ENCODE assay signal across 8 mouse cellular contexts in the genomic region with DNA sequence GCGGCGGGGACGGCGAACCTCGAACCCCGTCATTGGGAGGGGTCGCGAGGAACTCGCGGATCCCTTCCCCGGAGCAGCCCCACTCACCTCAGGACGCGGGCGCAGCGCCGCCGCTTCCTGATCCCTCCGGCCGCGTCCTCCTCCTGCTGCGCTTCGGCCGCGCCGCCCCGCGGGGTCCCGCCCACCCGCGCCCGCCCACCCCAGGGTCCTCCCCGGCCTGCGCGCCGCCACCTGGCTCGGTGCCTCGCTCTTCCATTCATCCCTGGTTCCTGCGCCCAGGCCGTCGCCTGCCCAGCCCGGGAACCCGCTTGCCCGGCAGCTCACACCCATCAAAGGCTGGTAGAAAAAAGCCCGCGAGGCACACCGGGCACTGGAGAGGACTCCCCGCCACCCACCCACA. TPM values are rescaled to one million over a fixed set of nuclear protein-coding genes. Genes with fewer than 3 reads are reported as not detected.
DNase-seq lines count a peak whose midpoint lies in the region; ATAC-seq and TF ChIP-seq lines count a peak whose summit lies in the region.

A gene (minus strand): TSS at position 167 of the 400 bp plus-strand sequence.

- H3K4me2 ChIP-seq in lung, embryonic 15.5 days = peak within 1 kb of the TSS; percentile 95
- peak within 1 kb of the TSS; percentile 75 for H3K4me2 ChIP-seq in embryonic facial prominence, embryonic 15.5 days (replicated peaks)
- peak within 1 kb of the TSS; percentile 78 for H3K4me2 ChIP-seq in hindbrain, embryonic 15.5 days
- peak within 1 kb of the TSS; percentile 67 for H3K4me2 ChIP-seq in liver, postnatal 0 days (ENCODE audit: low read depth, low read length)

- no peaks in the 10 kb centered on the region for H3K9me3 ChIP-seq in lung, embryonic 15.5 days
- no peaks in the 10 kb centered on the region for H3K9me3 ChIP-seq in embryonic facial prominence, embryonic 15.5 days (replicated peaks)
- no peaks in the 10 kb centered on the region for H3K9me3 ChIP-seq in hindbrain, embryonic 15.5 days
- no peaks in the 10 kb centered on the region for H3K9me3 ChIP-seq in liver, postnatal 0 days (ENCODE audit: low read length)

- H3K27ac ChIP-seq in lung, embryonic 15.5 days = no peak within 1 kb of the TSS
- H3K27ac ChIP-seq in embryonic facial prominence, embryonic 15.5 days (replicated peaks) = no peak within 1 kb of the TSS
- H3K27ac ChIP-seq in hindbrain, embryonic 15.5 days (replicated peaks) = no peak within 1 kb of the TSS
- H3K27ac ChIP-seq in liver, postnatal 0 days (ENCODE audit: low read depth) = no peak within 1 kb of the TSS

- no peak for DNase-seq in lung, postnatal 10 days
- no peak for DNase-seq in liver, postnatal 0 days
- no peak for DNase-seq in layer of hippocampus, postnatal 36 days
- no peak for DNase-seq in layer of hippocampus, postnatal 14 days (ENCODE audit: low spot score in 2 of 2)
- DNase-seq in thymus, postnatal 14 days = no peak

- ATAC-seq in lung, embryonic 15.5 days (ENCODE audit: borderline replicate concordance, extremely low read depth, low FRiP score, low TSS enrichment) = peak; percentile 60
- peak; percentile 65 for ATAC-seq in embryonic facial prominence, embryonic 15.5 days (ENCODE audit: insufficient number of reproducible peaks, low FRiP score, low TSS enrichment, low read depth)
- ATAC-seq in hindbrain, embryonic 15.5 days (ENCODE audit: low FRiP score, low read depth) = 0 out of 2 replicates have a peak, but pooled peaks have one; percentile 27
- no peak for ATAC-seq in liver, postnatal 0 days

- H3K4me3 ChIP-seq in lung, embryonic 15.5 days = peak within 1 kb of the TSS; percentile 54
- peak within 1 kb of the TSS; percentile 48 for H3K4me3 ChIP-seq in embryonic facial prominence, embryonic 15.5 days (replicated peaks)
- peak within 1 kb of the TSS; percentile 39 for H3K4me3 ChIP-seq in hindbrain, embryonic 15.5 days
- H3K4me3 ChIP-seq in liver, postnatal 0 days (ENCODE audit: low read depth, low read length) = peak within 1 kb of the TSS; percentile 46

- no peaks in the 10 kb centered on the region for H3K36me3 ChIP-seq in lung, embryonic 15.5 days
- no peaks in the 10 kb centered on the region for H3K36me3 ChIP-seq in embryonic facial prominence, embryonic 15.5 days
- no peaks in the 10 kb centered on the region for H3K36me3 ChIP-seq in hindbrain, embryonic 15.5 days
- no peaks in the 10 kb centered on the region for H3K36me3 ChIP-seq in liver, postnatal 0 days (replicated peaks; ENCODE audit: insufficient read depth, low read length)

- peak within 1 kb of the TSS; percentile 53 for H3K9ac ChIP-seq in lung, embryonic 15.5 days
- H3K9ac ChIP-seq in embryonic facial prominence, embryonic 15.5 days = peak within 1 kb of the TSS; percentile 16; the same call in 1 of the 2 replicates
- peak within 1 kb of the TSS; percentile 39 for H3K9ac ChIP-seq in hindbrain, embryonic 15.5 days
- 0 out of 2 replicates have a peak within 1 kb of the TSS, but pooled peaks have one; percentile 16 for H3K9ac ChIP-seq in liver, postnatal 0 days (replicated peaks)

- H3K4me1 ChIP-seq in lung, embryonic 15.5 days = peaks cover 12% of the 10 kb centered on the region
- H3K4me1 ChIP-seq in embryonic facial prominence, embryonic 15.5 days = peaks cover 42% of the 10 kb centered on the region
- peaks cover 10% of the 10 kb centered on the region for H3K4me1 ChIP-seq in hindbrain, embryonic 15.5 days (replicated peaks)
- no peaks in the 10 kb centered on the region for H3K4me1 ChIP-seq in liver, postnatal 0 days (ENCODE audit: insufficient read depth)

- no peak for TF ChIP-seq CTCF in liver, postnatal 0 days (IDR thresholded peaks at IDR 0.05; ENCODE audit: low read depth)

- whole genome bisulfite sequencing in lung, embryonic 15.5 days = 0% methylated on average over 32 of the region's 47 CpGs
- whole genome bisulfite sequencing in embryonic facial prominence, embryonic 15.5 days = under 1% methylated on average over 34 of the region's 47 CpGs
- WGBS in hindbrain, embryonic 15.5 days = under 1% methylated on average over 43 of the region's 47 CpGs
- WGBS in liver, postnatal 0 days (ENCODE audit: insufficient replicate concordance) = 2% methylated on average over 36 of the region's 47 CpGs

- no peak for TF ChIP-seq EP300 in liver, postnatal 0 days (IDR thresholded peaks at IDR 0.05; ENCODE audit: low read depth)

- peaks cover 41% of the 10 kb centered on the region for H3K27me3 ChIP-seq in lung, embryonic 15.5 days
- peaks cover 23% of the 10 kb centered on the region for H3K27me3 ChIP-seq in embryonic facial prominence, embryonic 15.5 days
- H3K27me3 ChIP-seq in hindbrain, embryonic 15.5 days = peaks cover 42% of the 10 kb centered on the region
- H3K27me3 ChIP-seq in liver, postnatal 0 days (ENCODE audit: insufficient read depth, low read length) = peaks cover 35% of the 10 kb centered on the region

RNA-seq across cellular contexts. Expression of the gene that starts here (rescaled TPM):
- polyA plus RNA-seq in lung, embryonic 15.5 days (2015; fragmentation: Nextera tagmentation; extraction: Ambion mirVana) = 2.0 and 2.2 TPM in 2 replicates
- 14.6 and 15.0 TPM in 2 replicates for polyA plus RNA-seq in embryonic facial prominence, embryonic 15.5 days (2015; fragmentation: Nextera tagmentation; extraction: Ambion mirVana)
- 1.6 and 1.9 TPM in 2 replicates for polyA plus RNA-seq in hindbrain, embryonic 15.5 days (2015; fragmentation: Nextera tagmentation; extraction: Ambion mirVana)
- polyA plus RNA-seq in liver, postnatal 0 days (2015; fragmentation: Nextera tagmentation; extraction: Ambion mirVana) = 0.32 and 0.38 TPM in 2 replicates
- total RNA-seq in layer of hippocampus, postnatal 36 days (2021) = 1 to 10 TPM; 1.2 to 2.0 TPM
- total RNA-seq in layer of hippocampus, postnatal 14 days (2021) = 1 to 10 TPM; 2.2 to 5.7 TPM
